Mouse (Mus musculus) limb, embryonic 11.5 days (tissue): ENCODE measurements around the gene Adamtsl1. TPM values are rescaled to one million over a fixed set of nuclear protein-coding genes. Genes with fewer than 3 reads are reported as not detected.
A peak's percentile ranks its signal among the peaks of the same experiment; 100 is the strongest.

Experiments
- ATAC-seq: fragments of 200-750 bp; cut with Nextera tagmentation; 2 replicates; pipeline ENCODE4 v1.8.0; 2017; ENCODE audit warnings: low read depth; ENCODE audit not compliant: insufficient number of reproducible peaks, low FRiP score, low TSS enrichment
- DNase-seq: peaks from one replicate; pipeline ENCODE4 v3.0.0-alpha.2; 2015; ENCODE audit warnings: low spot score
- H3K27ac ChIP-seq: fragments of 300-500 bp; sonication (generic); replicated peaks from 2 replicates; pipeline ENCODE4 v1.5.1; 2014; ENCODE audit warnings: low read depth, mild to moderate bottlenecking, low read length
- H3K27me3 ChIP-seq: fragments of 300-500 bp; sonication (generic); 2 replicates; pipeline ENCODE4 v1.6.1; 2014; ENCODE audit warnings: mild to moderate bottlenecking, low read length, mixed read lengths; ENCODE audit not compliant: control insufficient read depth, insufficient read depth
- H3K36me3 ChIP-seq: fragments of 300-500 bp; sonication (generic); 2 replicates; pipeline ENCODE4 v1.6.1; 2014; ENCODE audit warnings: mild to moderate bottlenecking, low read length, moderate library complexity, mixed read lengths; ENCODE audit not compliant: control insufficient read depth, insufficient read depth
- H3K4me1 ChIP-seq: fragments of 300-500 bp; sonication (generic); 2 replicates; pipeline ENCODE4 v1.6.1; 2014; ENCODE audit warnings: low read length, mixed read lengths; ENCODE audit not compliant: control insufficient read depth, insufficient read depth
- H3K4me2 ChIP-seq: fragments of 300-500 bp; sonication (generic); 2 replicates; pipeline ENCODE4 v1.6.1; 2014; ENCODE audit warnings: low read depth, mild to moderate bottlenecking, moderate library complexity; ENCODE audit not compliant: severe bottlenecking
- H3K4me3 ChIP-seq: fragments of 300-500 bp; sonication (generic); 2 replicates; pipeline ENCODE4 v1.5.1; 2014; ENCODE audit warnings: low read depth, low read length
- H3K9ac ChIP-seq: fragments of 300-500 bp; sonication (generic); 2 replicates; pipeline ENCODE4 v1.6.1; 2014; ENCODE audit warnings: mild to moderate bottlenecking, low read length
- H3K9me3 ChIP-seq: fragments of 300-500 bp; sonication (generic); 2 replicates; pipeline ENCODE4 v1.6.1; 2016; ENCODE audit warnings: low read length; ENCODE audit not compliant: control insufficient read depth
- WGBS: fragments of 180-500 bp; shearing (Covaris S2); extraction: QIAGEN DNeasy Blood & Tissue Kit; methylation state at CpG from one replicate; pipeline ENCODE4 v1.1.7; 2014; 5-methylcytosine and 5-hydroxymethylcytosine counted together
- polyA plus RNA-seq: library from polyadenylated mRNA; unstranded; fragments of >200 nt; fragmentation: Nextera tagmentation; extraction: Ambion mirVana; gene quantifications from 2 replicates; pipeline ENCODE4 v1.2.1, GENCODE M21; 2014

The Adamtsl1 gene
- polyA plus RNA-seq, 1 experiment from 2014 or later, result 5.8 TPM

DNA sequence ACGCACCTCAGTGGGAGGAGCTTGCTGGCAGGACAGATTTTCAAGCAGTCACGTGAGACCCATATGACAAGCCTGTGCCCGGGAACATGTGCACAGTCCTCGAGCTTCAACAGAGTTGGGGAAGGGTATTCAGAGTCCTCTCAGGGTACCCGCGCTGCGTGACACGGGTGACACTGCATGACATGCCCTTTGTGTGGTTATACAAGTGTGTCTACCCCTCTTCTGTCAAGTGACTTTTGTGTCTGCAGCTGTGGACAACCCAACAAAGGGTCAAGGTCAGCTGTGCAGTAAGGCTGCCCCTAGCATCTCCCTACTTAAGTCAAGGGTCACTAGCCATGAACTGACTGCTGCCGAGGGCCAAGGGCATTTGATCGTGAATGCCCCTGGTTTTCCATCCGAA, 912.6 kb downstream of the Adamtsl1 start:
- Histone ChIP-seq H3K36me3 (no peaks in the 10 kb centered on the region), H3K9ac (no peak overlapping the region), H3K4me2 (no peak overlapping the region), H3K27me3 (no peaks in the 10 kb centered on the region), H3K4me1 (peaks cover 4% of the 10 kb centered on the region; the same call in 1 of the 2 replicates), H3K27ac (no peak overlapping the region), H3K9me3 (no peaks in the 10 kb centered on the region), H3K4me3 (no peak overlapping the region)
- no peak for DNase-seq
- ATAC-seq, result no peak
- WGBS, result 89% methylated on average over 11 of the region's 11 CpGs

DNA sequence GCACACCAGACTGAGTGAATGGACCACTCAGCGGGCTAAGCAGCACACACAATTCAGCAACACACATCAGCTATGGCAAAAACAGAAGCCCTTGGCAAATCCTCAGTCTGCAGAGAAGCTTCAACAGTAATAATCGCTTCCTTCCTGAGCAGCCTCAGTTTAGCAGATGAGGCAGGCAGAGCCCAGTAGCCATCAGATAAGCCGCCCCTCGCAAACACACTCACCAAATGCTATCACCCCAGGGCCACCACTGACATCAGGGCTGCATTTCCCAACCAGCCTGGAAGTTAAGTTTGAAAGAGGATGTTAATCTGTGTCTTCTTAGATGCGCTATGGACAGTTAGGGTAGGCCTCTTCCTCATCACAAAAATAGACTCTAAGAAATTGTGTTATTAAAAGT, 913.3 kb downstream of the Adamtsl1 start:
- no peak overlapping the region for H3K4me2 ChIP-seq
- no peaks in the 10 kb centered on the region for H3K36me3 ChIP-seq
- DNase-seq (no peak), ATAC-seq (no peak)
- H3K4me3 ChIP-seq, result no peak overlapping the region
- H3K9ac ChIP-seq, result no peak overlapping the region
- H3K27me3 ChIP-seq, result no peaks in the 10 kb centered on the region
- H3K27ac ChIP-seq, result no peak overlapping the region
- 77% methylated on average over 5 of the region's 5 CpGs for WGBS
- H3K9me3 ChIP-seq, result no peaks in the 10 kb centered on the region
- H3K4me1 ChIP-seq, result peaks cover 4% of the 10 kb centered on the region; the same call in 1 of the 2 replicates

DNA sequence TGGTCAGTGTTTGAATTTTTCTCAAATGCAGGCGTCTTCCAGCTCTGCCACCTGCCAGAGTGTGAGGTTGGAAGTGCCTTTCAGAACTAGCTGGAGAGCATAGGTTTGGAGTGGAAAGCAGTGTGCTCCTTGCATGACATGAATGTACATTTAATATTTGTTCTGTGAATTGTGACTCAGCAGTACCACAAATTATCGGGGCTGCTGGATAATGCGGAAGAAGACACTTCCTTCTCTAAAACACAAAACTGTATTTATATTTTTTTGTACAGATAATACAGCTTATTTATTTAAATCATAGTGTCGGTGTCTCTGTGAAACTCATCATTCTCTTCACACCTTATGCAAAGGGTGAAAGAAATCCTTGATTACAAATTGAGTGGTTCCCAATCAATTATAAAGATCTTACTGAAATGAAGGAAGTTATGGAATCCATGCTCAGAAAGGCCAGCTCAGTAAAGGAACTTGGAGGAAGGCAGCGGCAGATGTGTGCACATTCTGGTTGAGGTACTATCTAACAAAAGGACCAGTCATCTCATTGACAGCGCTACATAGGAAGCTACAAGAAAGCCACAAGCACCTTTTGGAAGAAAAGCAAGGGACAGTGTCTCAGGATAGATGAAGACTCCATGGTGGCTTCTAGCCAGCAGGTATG, 914.2 kb downstream of the Adamtsl1 start:
- ATAC-seq (no peak), DNase-seq (no peak)
- Histone ChIP-seq H3K4me2 (no peak overlapping the region), H3K4me3 (no peak overlapping the region), H3K27ac (no peak overlapping the region), H3K4me1 (peaks cover 4% of the 10 kb centered on the region; the same call in 1 of the 2 replicates), H3K9me3 (no peaks in the 10 kb centered on the region), H3K36me3 (no peaks in the 10 kb centered on the region), H3K9ac (no peak overlapping the region), H3K27me3 (no peaks in the 10 kb centered on the region)
- 91% methylated on average over 6 of the region's 6 CpGs for WGBS

DNA sequence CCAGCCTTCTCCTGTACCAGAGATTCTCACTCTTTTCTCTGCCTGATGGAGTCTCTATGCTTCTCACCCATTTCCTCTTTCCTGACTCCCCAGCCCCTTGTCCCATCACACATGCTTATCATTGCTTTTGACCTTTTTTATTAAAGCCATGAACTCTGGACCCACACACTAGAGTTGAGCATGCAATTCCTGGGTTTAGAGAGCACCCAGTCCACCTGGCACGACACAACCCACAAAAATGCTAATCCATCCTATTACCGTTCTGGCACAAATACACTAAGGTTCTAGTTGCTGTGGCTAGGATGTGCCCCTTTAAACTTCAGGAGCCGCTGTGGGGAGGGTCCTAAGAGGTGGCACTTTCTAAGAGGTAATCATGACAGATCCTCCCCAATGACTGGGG, 921.7 kb downstream of the Adamtsl1 start:
- H3K4me3 ChIP-seq, result no peak overlapping the region
- WGBS, result 86% methylated on average over 3 of the region's 3 CpGs
- no peak overlapping the region for H3K4me2 ChIP-seq
- no peak for DNase-seq
- no peaks in the 10 kb centered on the region for H3K9me3 ChIP-seq
- no peak overlapping the region for H3K9ac ChIP-seq
- no peaks in the 10 kb centered on the region for H3K27me3 ChIP-seq
- ATAC-seq, result no peak
- H3K4me1 ChIP-seq, result no peaks in the 10 kb centered on the region
- H3K27ac ChIP-seq, result no peak overlapping the region
- no peaks in the 10 kb centered on the region for H3K36me3 ChIP-seq

DNA sequence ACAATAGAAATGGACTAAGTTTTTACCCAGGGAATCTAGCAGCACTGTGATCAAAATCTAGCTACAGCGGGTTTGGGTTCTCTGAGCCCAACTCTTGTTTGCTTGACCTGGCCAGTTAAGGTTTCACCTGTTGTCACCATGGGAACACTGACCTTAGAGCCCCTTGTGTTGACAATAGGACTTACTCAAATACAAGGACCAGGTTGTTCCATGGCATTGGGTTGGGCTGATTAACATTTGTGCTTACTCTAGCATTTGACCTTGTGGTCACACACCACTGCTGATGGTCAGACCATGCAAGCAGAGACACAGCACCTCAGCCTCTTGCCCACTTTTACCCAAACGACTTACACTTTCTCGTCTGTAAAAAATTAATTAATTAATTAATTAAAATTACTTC, 922.4 kb downstream of the Adamtsl1 start:
- Histone ChIP-seq H3K4me2 (no peak overlapping the region), H3K4me3 (no peak overlapping the region), H3K9me3 (no peaks in the 10 kb centered on the region), H3K27me3 (no peaks in the 10 kb centered on the region), H3K27ac (no peak overlapping the region), H3K36me3 (no peaks in the 10 kb centered on the region), H3K9ac (no peak overlapping the region), H3K4me1 (no peaks in the 10 kb centered on the region)
- 92% methylated on average over 3 of the region's 3 CpGs for WGBS
- no peak for DNase-seq
- ATAC-seq, result no peak

DNA sequence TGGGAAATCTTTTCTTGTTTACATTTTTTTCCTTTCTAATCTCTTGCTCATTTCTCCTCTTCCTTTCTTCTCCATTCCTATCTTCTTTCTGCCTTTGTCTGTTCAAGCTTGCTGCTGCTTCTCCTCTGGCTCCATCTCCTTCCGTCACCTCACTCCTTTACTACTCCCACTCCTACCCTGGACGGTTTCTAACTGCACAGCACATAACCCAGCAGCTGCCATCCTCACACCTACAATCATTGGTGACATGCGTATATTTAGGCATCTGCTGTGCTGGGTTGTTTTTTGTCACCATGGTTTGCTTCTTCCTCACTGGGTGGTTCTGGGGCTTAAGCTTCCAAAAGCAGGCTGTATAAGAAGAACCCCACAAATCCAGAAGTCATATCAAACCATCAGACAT, 936.5 kb downstream of the Adamtsl1 start:
- Histone ChIP-seq H3K4me2 (no peak overlapping the region), H3K27me3 (no peaks in the 10 kb centered on the region), H3K4me3 (no peak overlapping the region), H3K9ac (no peak overlapping the region), H3K4me1 (no peaks in the 10 kb centered on the region), H3K36me3 (no peaks in the 10 kb centered on the region), H3K27ac (no peak overlapping the region), H3K9me3 (no peaks in the 10 kb centered on the region)
- WGBS, result 86% methylated on average over 3 of the region's 3 CpGs
- DNase-seq (no peak), ATAC-seq (no peak)

DNA sequence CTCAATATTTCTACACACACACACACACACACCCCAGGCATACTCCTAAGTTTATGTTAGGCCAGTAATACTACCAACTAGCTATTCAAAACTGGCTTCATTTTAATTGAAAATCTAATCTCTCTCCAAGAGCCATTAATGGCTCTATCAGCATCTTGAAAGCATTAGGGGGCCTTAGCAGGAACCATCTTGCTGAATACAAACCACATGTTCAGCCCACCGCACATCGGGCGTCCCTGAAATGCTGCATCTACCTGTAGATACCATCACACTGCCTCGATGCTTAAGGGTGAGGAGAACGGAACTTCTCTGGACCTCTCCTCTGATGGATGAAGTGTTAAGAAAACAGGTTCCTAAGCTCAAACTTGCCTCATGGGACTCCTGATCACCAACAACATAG, 950.8 kb downstream of the Adamtsl1 start:
- H3K4me3 ChIP-seq, result no peak overlapping the region
- ATAC-seq, result no peak; the same call in 1 of the 2 replicates
- no peaks in the 10 kb centered on the region for H3K36me3 ChIP-seq
- peak; percentile 58 for DNase-seq
- no peaks in the 10 kb centered on the region for H3K9me3 ChIP-seq
- H3K27ac ChIP-seq, result peak overlapping the region; percentile 45; the same call in 1 of the 2 replicates
- H3K27me3 ChIP-seq, result no peaks in the 10 kb centered on the region
- H3K9ac ChIP-seq, result no peak overlapping the region
- 28% methylated on average over 5 of the region's 5 CpGs for WGBS
- peaks cover 15% of the 10 kb centered on the region for H3K4me1 ChIP-seq
- no peak overlapping the region for H3K4me2 ChIP-seq
